Mouse (Mus musculus) ES-Bruce4 (cell line): Measurements from ENCODE around the gene Csrnp2.

Experiments used
- CTCF ChIP-seq: IDR thresholded peaks from one replicate; pipeline ENCODE4 v1.8.1; 2011; ENCODE audit warnings: low read depth, low read length
- EP300 ChIP-seq: IDR thresholded peaks from 2 replicates; pipeline ENCODE4 v1.6.1; 2011; ENCODE audit warnings: low read depth, low read length; ENCODE audit not compliant: insufficient read depth
- POLR2A ChIP-seq: IDR thresholded peaks from one replicate; pipeline ENCODE4 v1.8.1; 2011; ENCODE audit warnings: low read length; ENCODE audit not compliant: insufficient read depth

DNA sequence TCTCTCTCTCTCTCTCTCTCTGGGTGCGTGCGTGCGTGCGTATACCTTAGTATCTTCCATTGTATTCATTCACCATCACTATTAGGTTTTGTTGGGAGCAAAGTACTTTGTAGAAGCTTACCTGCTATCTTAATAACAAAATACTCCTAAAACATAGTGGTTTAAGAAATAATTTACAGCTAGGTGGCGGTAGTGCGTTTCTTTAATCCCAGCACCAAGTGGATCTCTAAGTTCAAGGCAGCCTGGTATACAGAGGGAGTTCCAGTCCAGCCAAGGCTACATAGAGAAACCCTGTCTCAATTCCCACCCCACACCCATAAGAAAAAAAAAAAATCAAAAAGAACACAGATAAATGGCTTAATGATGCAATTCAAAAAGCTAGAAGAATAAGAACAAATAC is 42.6 kb upstream of the Csrnp2 start:
- TF ChIP-seq EP300: no peak
- TF ChIP-seq POLR2A: no peak
- no peak for TF ChIP-seq CTCF
